Mouse (Mus musculus) layer of hippocampus, adult 9-10 months (tissue): ENCODE results near the gene Ccdc121.
"Not testable (repeated sequence)": the region's sequence is repeated elsewhere in the genome, so short reads cannot be mapped to it uniquely, and the experiment has no call there.

Experiments used
- DNase-seq: peaks from one replicate; pipeline ENCODE4 v3.0.0; 2022; ENCODE audit warnings: low spot score

The Ccdc121 gene

GRCm38 (mm10) chr1:181510855-181511254, 396 bp downstream of the Ccdc121 start:
- not testable (repeated sequence) for DNase-seq

- DNase-seq, result no peak
These were observed 5.9 kb downstream of the Ccdc121 start for GRCm38 (mm10) chr1:181505367-181505766.

GRCm38 (mm10) chr1:181503471-181503870, 7.8 kb downstream of the Ccdc121 start:
- DNase-seq, result no peak

GRCm38 (mm10) chr1:181484696-181485095, 26.6 kb downstream of the Ccdc121 start:
- no peak for DNase-seq

GRCm38 (mm10) chr1:181476557-181476956, 34.7 kb downstream of the Ccdc121 start:
- DNase-seq, result no peak

- no peak for DNase-seq
These were observed 35.1 kb downstream of the Ccdc121 start for GRCm38 (mm10) chr1:181476141-181476540.

GRCm38 (mm10) chr1:181469415-181469814, 41.8 kb downstream of the Ccdc121 start:
- DNase-seq, result no peak

GRCm38 (mm10) chr1:181467321-181467670, 44.0 kb downstream of the Ccdc121 start:
- no peak for DNase-seq

- DNase-seq, result no peak
These were observed 44.5 kb downstream of the Ccdc121 start for GRCm38 (mm10) chr1:181466601-181467320.

GRCm38 (mm10) chr1:181466040-181466439, 45.2 kb downstream of the Ccdc121 start:
- no peak for DNase-seq

- DNase-seq, result no peak
These were observed 46.2 kb downstream of the Ccdc121 start for GRCm38 (mm10) chr1:181465027-181465426.

- no peak for DNase-seq
These were observed 48.4 kb downstream of the Ccdc121 start for GRCm38 (mm10) chr1:181462906-181463179.

GRCm38 (mm10) chr1:181462051-181462905, 49.0 kb downstream of the Ccdc121 start:
- no peak for DNase-seq

- DNase-seq, result no peak
These were observed 49.8 kb downstream of the Ccdc121 start for GRCm38 (mm10) chr1:181461484-181461883.

- DNase-seq, result no peak
These were observed 51.0 kb downstream of the Ccdc121 start for GRCm38 (mm10) chr1:181460283-181460682.
